Mouse (Mus musculus) bone marrow macrophage, adult 2 months (primary cell): Measurements from ENCODE around the gene Pla2g6.

Experiments used
- CTCF ChIP-seq: IDR thresholded peaks from 2 replicates; pipeline ENCODE4 v1.5.1; 2012; ENCODE audit warnings: low read depth, mild to moderate bottlenecking, low read length, moderate library complexity
- POLR2A ChIP-seq: IDR thresholded peaks from 2 replicates; pipeline ENCODE4 v1.6.1; 2012; ENCODE audit warnings: mild to moderate bottlenecking, low read depth, low read length, borderline replicate concordance

GRCm38 (mm10) chr15:79328939-79329275, 717 bp upstream of the Pla2g6 start:
- TF ChIP-seq CTCF (no peak), POLR2A (no peak)
